Mouse (Mus musculus): ENCODE measurements around the gene Elfn1.

Elfn1 gene

GRCm38 (mm10) chr5:139907714-139908242 is at the start of gene Elfn1:
TSS of gene Elfn1 (plus strand) at chr5:139907943.
- CTCF ChIA-PET, result no interaction called here

- CTCF ChIA-PET, result no interaction called here
Measured at GRCm38 (mm10) chr5:139860328-139861104, 47.2 kb upstream of the Elfn1 start.

GRCm38 (mm10) chr5:139862759-139863158 is 45.0 kb upstream of the Elfn1 start:
- CTCF ChIA-PET, result no interaction called here

GRCm38 (mm10) chr5:139870886-139871285 is 36.9 kb upstream of the Elfn1 start:
- CTCF ChIA-PET, result no interaction called here

- CTCF ChIA-PET, result no interaction called here
Measured at GRCm38 (mm10) chr5:139871526-139871925, 36.2 kb upstream of the Elfn1 start.

GRCm38 (mm10) chr5:139877563-139877962 is 30.2 kb upstream of the Elfn1 start:
- CTCF ChIA-PET, result no interaction called here

GRCm38 (mm10) chr5:139879694-139880093 is 28.0 kb upstream of the Elfn1 start:
- CTCF ChIA-PET, result no interaction called here

GRCm38 (mm10) chr5:139881161-139881560 is 26.6 kb upstream of the Elfn1 start:
- CTCF ChIA-PET, result interaction anchor here (0.5 kb wide), 1 partner anchor 300 kb away, joined by 3 read pairs; no protein-coding TSS in a partner anchor

GRCm38 (mm10) chr5:139888624-139889023 is 19.1 kb upstream of the Elfn1 start:
- CTCF ChIA-PET, result no interaction called here

GRCm38 (mm10) chr5:139889370-139889769 is 18.4 kb upstream of the Elfn1 start:
- CTCF ChIA-PET, result interaction anchor here (0.6 kb wide), 1 partner anchor 10 kb away, joined by 5 read pairs; no protein-coding TSS in a partner anchor

GRCm38 (mm10) chr5:139892326-139892994 is 15.3 kb upstream of the Elfn1 start:
- CTCF ChIA-PET, result interaction anchor here (0.6 kb wide), 1 partner anchor 98 kb away, joined by 9 read pairs; no protein-coding TSS in a partner anchor

- CTCF ChIA-PET, result no interaction called here
Measured at GRCm38 (mm10) chr5:139892995-139893345, 14.8 kb upstream of the Elfn1 start.

GRCm38 (mm10) chr5:139894025-139894508 is 13.7 kb upstream of the Elfn1 start:
- CTCF ChIA-PET, result no interaction called here

GRCm38 (mm10) chr5:139899044-139899443 is 8.7 kb upstream of the Elfn1 start:
- CTCF ChIA-PET, result interaction anchor here (0.7 kb wide), 1 partner anchor 10 kb away, joined by 5 read pairs; no protein-coding TSS in a partner anchor

GRCm38 (mm10) chr5:139905121-139905520 is 2.6 kb upstream of the Elfn1 start:
- CTCF ChIA-PET, result no interaction called here

GRCm38 (mm10) chr5:139906507-139906906 is 1.2 kb upstream of the Elfn1 start:
- CTCF ChIA-PET, result interaction anchor here (0.7 kb wide), 1 partner anchor 25 kb away, joined by 3 read pairs; no protein-coding TSS in a partner anchor

GRCm38 (mm10) chr5:139907241-139907640 is 502 bp upstream of the Elfn1 start:
- CTCF ChIA-PET, result no interaction called here

GRCm38 (mm10) chr5:139908243-139908810 is 584 bp downstream of the Elfn1 start:
- CTCF ChIA-PET, result no interaction called here

- CTCF ChIA-PET, result no interaction called here
Measured at GRCm38 (mm10) chr5:139908811-139909627, 1.3 kb downstream of the Elfn1 start.

GRCm38 (mm10) chr5:139909710-139910550 is 2.2 kb downstream of the Elfn1 start:
- CTCF ChIA-PET, result no interaction called here

Data from spleen, embryonic (tissue).